Mouse (Mus musculus): ENCODE measurements around the gene Chmp2a. TPM values are rescaled to one million over a fixed set of nuclear protein-coding genes. Genes with fewer than 3 reads are reported as not detected.
"Not testable (repeated sequence)": the region's sequence is repeated elsewhere in the genome, so short reads cannot be mapped to it uniquely, and the experiment has no call there.

Gene Chmp2a
- 100 to 1,000 TPM in 1 of 4 experiments, 10 to 100 TPM in 3; 85.5 to 101 (median 92.9) TPM for total RNA-seq (2022)

- DNase-seq (ENCODE audit: low spot score in 2 of 2) = peak; percentile 89 to 94
Observed at GRCm38 (mm10) chr7:13034148-13034977, at the start of gene Chmp2a. Chmp2a (minus strand) TSS chr7:13034807.

- DNase-seq (ENCODE audit: low spot score in 2 of 2) = no peak
Observed at GRCm38 (mm10) chr7:13072293-13072692, 37.7 kb upstream of the Chmp2a start.

GRCm38 (mm10) chr7:13063399-13063798 is 28.8 kb upstream of the Chmp2a start:
- not testable (repeated sequence) for DNase-seq (ENCODE audit: low spot score in 2 of 2)

GRCm38 (mm10) chr7:13059536-13059935 is 24.9 kb upstream of the Chmp2a start:
- no peak for DNase-seq (ENCODE audit: low spot score in 2 of 2)

- no peak for DNase-seq (ENCODE audit: low spot score in 2 of 2)
Observed at GRCm38 (mm10) chr7:13056913-13057700, 22.5 kb upstream of the Chmp2a start.

- DNase-seq (ENCODE audit: low spot score in 2 of 2) = peak; percentile 84 to 87
Observed at GRCm38 (mm10) chr7:13054287-13055010, 19.8 kb upstream of the Chmp2a start, which contains the start of gene Mzf1. Mzf1 (minus strand) TSS chr7:13054764.

GRCm38 (mm10) chr7:13053961-13054286 is 19.3 kb upstream of the Chmp2a start:
- DNase-seq (ENCODE audit: low spot score in 2 of 2) = no peak

GRCm38 (mm10) chr7:13053501-13053900 is 18.9 kb upstream of the Chmp2a start:
- no peak for DNase-seq (ENCODE audit: low spot score in 2 of 2)

GRCm38 (mm10) chr7:13053001-13053400 is 18.4 kb upstream of the Chmp2a start:
- DNase-seq (ENCODE audit: low spot score in 2 of 2) = no peak

GRCm38 (mm10) chr7:13046084-13046483 is 11.5 kb upstream of the Chmp2a start:
- DNase-seq (ENCODE audit: low spot score in 2 of 2) = no peak

GRCm38 (mm10) chr7:13044254-13044625 is 9.6 kb upstream of the Chmp2a start:
- no peak for DNase-seq (ENCODE audit: low spot score in 2 of 2)

GRCm38 (mm10) chr7:13043445-13044253 is 9.0 kb upstream of the Chmp2a start:
- DNase-seq (ENCODE audit: low spot score in 2 of 2) = no peak

GRCm38 (mm10) chr7:13043120-13043444 is 8.5 kb upstream of the Chmp2a start:
- DNase-seq (ENCODE audit: low spot score in 2 of 2) = no peak

GRCm38 (mm10) chr7:13042511-13042910 is 7.9 kb upstream of the Chmp2a start:
- no peak for DNase-seq (ENCODE audit: low spot score in 2 of 2)

- no peak for DNase-seq (ENCODE audit: low spot score in 2 of 2)
Observed at GRCm38 (mm10) chr7:13041256-13041655, 6.6 kb upstream of the Chmp2a start.

- DNase-seq (ENCODE audit: low spot score in 2 of 2) = no peak
Observed at GRCm38 (mm10) chr7:13039181-13039580, 4.6 kb upstream of the Chmp2a start.

GRCm38 (mm10) chr7:13038621-13039169 is 4.1 kb upstream of the Chmp2a start:
- DNase-seq (ENCODE audit: low spot score in 2 of 2) = no peak

- peak; percentile 96 to 97 for DNase-seq (ENCODE audit: low spot score in 2 of 2)
Observed at GRCm38 (mm10) chr7:13037901-13038555, 3.4 kb upstream of the Chmp2a start, which contains the start of gene Ube2m. Ube2m (minus strand) TSS chr7:13038275.

- no peak for DNase-seq (ENCODE audit: low spot score in 2 of 2)
Observed at GRCm38 (mm10) chr7:13037366-13037765, 2.8 kb upstream of the Chmp2a start.

GRCm38 (mm10) chr7:13036806-13037205 is 2.2 kb upstream of the Chmp2a start:
- no peak for DNase-seq (ENCODE audit: low spot score in 2 of 2)

All from gastrocnemius, adult 8-10 months (tissue).